Mouse (Mus musculus) testis, adult 2 months (tissue): ENCODE data around the gene Kcnn4. TPM values are rescaled to one million over a fixed set of nuclear protein-coding genes. Genes with fewer than 3 reads are reported as not detected.

Source experiments
- H3K27ac ChIP-seq: fragments of 200-500 bp; 2 replicates; pipeline ENCODE4 v1.5.1; 2012; ENCODE audit warnings: low read depth, low read length; ENCODE audit not compliant: control insufficient read depth, insufficient read depth
- H3K27me3 ChIP-seq: fragments of 200-500 bp; 2 replicates; pipeline ENCODE4 v1.6.1; 2012; ENCODE audit warnings: mild to moderate bottlenecking, low read length, moderate library complexity; ENCODE audit not compliant: control insufficient read depth, insufficient read depth
- H3K36me3 ChIP-seq: fragments of 200-500 bp; 2 replicates; pipeline ENCODE4 v1.6.1; 2012; ENCODE audit warnings: mild to moderate bottlenecking, low read length; ENCODE audit not compliant: control insufficient read depth, insufficient read depth
- H3K4me1 ChIP-seq: fragments of 200-500 bp; 2 replicates; pipeline ENCODE4 v1.6.1; 2012; ENCODE audit warnings: low read length; ENCODE audit not compliant: control insufficient read depth, insufficient read depth
- H3K4me3 ChIP-seq: fragments of 200-500 bp; 2 replicates; pipeline ENCODE4 v1.5.1; 2012; ENCODE audit warnings: low read depth, mild to moderate bottlenecking, low read length, moderate library complexity, mixed read lengths; ENCODE audit not compliant: control insufficient read depth
- CTCF ChIP-seq: fragments of 200-500 bp; IDR thresholded peaks from 2 replicates; pipeline ENCODE4 v1.5.1; 2012; ENCODE audit warnings: low read depth, mild to moderate bottlenecking, inconsistent platforms, low read length, moderate library complexity; ENCODE audit not compliant: control insufficient read depth, insufficient read depth, insufficient replicate concordance
- POLR2A ChIP-seq: fragments of 200-500 bp; IDR thresholded peaks from 2 replicates; pipeline ENCODE4 v1.6.1; 2012; ENCODE audit warnings: low read depth, mild to moderate bottlenecking, inconsistent platforms, low read length, moderate library complexity; ENCODE audit not compliant: control insufficient read depth
- polyA plus RNA-seq: library from polyadenylated mRNA; depleted of rRNA; stranded (reverse); fragments of >200 nt; gene quantifications from 2 replicates; pipeline ENCODE4 v1.2.3, GENCODE M21; 2012

Kcnn4 gene
- polyA plus RNA-seq, 1 experiment: 2.5 TPM

DNA sequence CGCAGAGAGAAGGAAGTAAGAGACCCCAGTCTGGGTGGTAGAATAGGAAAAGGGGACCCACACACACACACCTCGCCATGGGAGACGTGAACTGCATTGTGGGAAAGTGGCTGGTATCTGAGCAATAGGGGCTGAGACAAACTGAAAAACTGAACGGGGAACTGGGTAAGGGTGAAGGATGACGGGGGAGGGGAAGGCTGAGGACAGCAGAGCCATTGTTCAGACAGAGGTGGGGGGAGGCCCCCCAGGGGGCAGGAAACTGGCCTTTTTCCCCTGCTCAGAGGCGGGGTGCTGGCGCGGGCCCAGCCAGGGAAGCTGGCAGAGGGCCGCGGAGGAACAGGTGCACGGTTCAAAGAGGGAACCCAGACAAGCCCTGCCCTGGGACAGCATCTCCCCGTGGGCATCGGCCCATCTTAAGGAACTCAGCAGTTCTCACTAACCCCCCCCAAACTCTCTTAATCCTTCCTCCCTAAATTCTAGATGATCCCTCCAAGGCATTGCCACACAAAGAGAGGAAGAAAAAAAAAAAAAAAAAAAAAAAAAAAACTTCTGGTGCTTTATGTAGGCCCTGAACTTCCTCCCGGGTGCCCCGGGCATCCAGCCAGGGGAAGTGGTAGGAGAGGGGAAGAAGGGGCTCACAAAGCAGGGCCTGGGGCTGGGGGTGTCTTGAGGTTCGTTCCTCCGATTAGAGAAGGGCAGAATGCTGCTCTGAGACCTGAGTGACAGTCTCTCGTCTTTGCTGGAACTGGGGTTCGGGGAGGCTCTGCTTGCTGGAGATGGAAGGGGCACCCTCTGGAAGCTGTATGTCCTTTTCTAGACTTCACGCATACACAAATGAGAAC, 3.7 kb downstream of the Kcnn4 start:
- Histone ChIP-seq H3K36me3 (no peaks in the 10 kb centered on the region), H3K27ac (no peak overlapping the region), H3K4me1 (peaks cover 12% of the 10 kb centered on the region), H3K4me3 (no peak overlapping the region), H3K27me3 (no peaks in the 10 kb centered on the region)
- no peak for TF ChIP-seq POLR2A
- TF ChIP-seq CTCF: no peak

DNA sequence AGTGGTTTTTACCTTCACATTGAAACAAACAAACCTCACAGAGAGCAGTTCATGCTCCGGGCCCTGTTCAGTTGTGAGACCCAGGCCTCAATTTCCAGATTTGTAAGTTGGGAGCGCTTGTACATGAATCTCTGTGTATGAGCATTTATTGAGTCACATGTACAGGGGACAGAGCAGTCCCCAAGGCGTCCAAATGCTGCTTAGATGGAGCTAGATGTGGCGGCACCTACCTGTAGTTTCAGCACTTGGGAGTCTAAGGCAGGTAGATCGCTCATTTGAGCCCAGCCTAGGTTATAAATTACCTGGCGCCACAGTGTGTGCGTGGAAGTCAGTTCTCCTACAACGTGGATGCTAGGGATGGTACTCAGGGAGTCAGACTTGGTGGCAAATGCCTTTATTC, 6.4 kb downstream of the Kcnn4 start:
- Histone ChIP-seq H3K27ac (no peak overlapping the region), H3K36me3 (no peaks in the 10 kb centered on the region), H3K4me1 (peaks cover 12% of the 10 kb centered on the region), H3K4me3 (no peak overlapping the region), H3K27me3 (no peaks in the 10 kb centered on the region)
- TF ChIP-seq CTCF: no peak

DNA sequence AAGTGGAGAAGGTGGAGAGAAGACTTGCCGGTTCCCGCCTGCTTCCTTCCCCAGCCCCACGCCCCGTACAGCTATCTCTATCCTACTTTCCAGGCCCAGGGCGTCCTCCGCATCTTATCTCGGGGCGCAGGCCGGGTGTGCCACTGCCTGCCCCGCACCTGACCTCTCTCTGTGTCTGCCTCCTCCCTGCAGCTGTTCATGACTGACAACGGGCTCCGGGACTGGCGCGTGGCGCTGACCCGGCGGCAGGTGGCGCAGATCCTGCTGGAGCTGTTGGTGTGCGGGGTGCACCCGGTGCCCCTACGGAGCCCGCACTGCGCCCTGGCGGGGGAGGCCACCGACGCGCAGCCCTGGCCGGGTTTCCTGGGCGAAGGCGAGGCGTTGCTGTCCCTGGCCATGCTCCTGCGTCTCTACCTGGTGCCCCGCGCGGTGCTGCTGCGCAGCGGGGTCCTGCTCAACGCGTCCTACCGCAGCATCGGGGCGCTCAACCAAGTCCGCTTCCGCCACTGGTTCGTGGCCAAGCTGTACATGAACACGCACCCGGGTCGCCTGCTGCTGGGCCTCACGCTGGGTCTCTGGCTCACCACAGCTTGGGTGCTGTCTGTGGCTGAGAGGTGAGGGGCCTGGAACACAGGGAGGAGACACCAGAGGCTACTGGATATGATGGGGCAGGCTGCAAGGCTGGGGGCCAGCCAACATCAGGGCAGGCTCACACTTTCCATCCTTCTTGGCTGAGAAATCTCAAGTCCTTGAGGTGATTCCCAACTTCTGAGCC, 7.2 kb downstream of the Kcnn4 start:
- TF ChIP-seq CTCF (no peak), POLR2A (no peak)
- Histone ChIP-seq H3K27me3 (no peaks in the 10 kb centered on the region), H3K4me3 (no peak overlapping the region; the same call in 1 of the 2 replicates), H3K36me3 (no peaks in the 10 kb centered on the region), H3K4me1 (peaks cover 12% of the 10 kb centered on the region), H3K27ac (no peak overlapping the region)

DNA sequence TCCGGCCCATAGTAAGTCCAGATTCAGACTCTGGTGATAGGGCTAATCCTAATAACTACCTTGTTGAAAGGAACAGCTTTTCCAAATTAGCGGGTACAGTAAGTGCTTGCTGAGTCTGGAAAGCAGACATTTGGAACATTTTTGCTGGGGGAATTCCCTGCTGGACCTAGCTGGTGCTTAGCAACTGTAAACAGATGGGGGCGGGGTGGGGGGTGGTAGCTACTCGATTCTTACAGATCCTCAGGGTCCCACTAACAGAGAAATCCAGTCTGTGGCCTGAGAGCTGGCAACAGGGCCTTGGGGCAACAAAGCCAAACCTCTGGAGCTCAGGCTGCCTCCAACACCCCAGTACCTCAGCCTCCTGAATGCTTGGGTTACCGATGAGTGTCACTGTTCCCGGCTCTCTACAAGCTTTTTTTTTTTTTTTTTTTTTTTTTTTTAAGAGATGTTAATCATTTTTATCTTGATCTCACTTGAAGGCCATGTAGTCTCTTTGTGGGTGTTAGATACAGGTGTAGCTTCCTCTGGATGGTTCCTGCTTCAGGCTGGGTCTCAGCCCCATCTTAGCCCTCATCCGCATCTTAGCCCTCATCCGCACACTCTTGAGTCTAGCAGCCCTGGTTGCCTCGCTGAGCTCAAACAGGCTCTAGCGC, 8.1 kb downstream of the Kcnn4 start:
- TF ChIP-seq POLR2A (no peak), CTCF (no peak)
- Histone ChIP-seq H3K4me3 (no peak overlapping the region), H3K27me3 (no peaks in the 10 kb centered on the region), H3K4me1 (peaks cover 12% of the 10 kb centered on the region), H3K27ac (no peak overlapping the region), H3K36me3 (no peaks in the 10 kb centered on the region)

DNA sequence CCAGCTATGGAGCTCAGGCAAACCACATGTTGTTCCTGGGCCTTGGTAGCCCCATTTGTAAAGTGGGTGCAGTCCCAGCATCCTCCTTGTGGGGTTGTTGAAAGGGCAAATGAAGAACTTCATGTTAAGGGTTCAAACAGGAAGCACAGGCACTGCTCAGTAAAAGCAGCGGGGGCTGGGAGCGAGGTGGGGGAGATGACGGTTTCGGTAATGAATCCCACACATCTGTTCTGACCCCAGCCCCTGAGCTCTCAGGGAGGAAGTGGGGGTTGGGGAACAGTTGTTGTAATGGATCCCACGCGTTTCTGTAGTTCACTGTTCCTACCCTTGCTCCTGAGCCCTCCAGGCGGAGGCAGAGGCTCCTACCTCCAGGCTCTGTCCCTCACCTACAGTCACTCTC, 9.9 kb downstream of the Kcnn4 start:
- H3K27ac ChIP-seq: no peak overlapping the region
- H3K4me1 ChIP-seq: peaks cover 12% of the 10 kb centered on the region
- no peak for TF ChIP-seq CTCF
- no peak for TF ChIP-seq POLR2A
- no peaks in the 10 kb centered on the region for H3K27me3 ChIP-seq
- no peak overlapping the region for H3K4me3 ChIP-seq
- H3K36me3 ChIP-seq: no peaks in the 10 kb centered on the region

DNA sequence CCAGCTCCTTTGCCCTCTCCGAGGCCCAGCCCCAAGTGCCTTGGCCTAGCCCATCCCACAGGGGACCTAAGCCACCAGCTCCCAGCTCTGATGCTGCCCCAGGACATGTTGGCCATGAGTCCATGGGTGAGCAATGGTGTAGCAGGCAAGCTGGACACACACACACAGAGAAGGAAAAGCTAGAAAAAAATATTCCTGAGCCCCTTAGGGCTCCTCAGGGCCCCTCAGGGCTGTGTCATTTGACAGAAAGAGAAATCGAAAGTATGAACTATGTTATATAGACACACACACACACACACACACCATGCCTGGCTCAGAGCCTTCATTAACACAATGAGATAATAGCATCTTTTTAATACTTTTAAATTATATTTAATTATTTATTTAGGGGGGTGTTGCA, 10.3 kb downstream of the Kcnn4 start:
- no peak overlapping the region for H3K27ac ChIP-seq

More for the DNA sequence above, 10.3 kb downstream of the Kcnn4 start:
- H3K4me1 ChIP-seq: peaks cover 12% of the 10 kb centered on the region
- H3K4me3 ChIP-seq: no peak overlapping the region
- H3K36me3 ChIP-seq: no peaks in the 10 kb centered on the region
- H3K27me3 ChIP-seq: no peaks in the 10 kb centered on the region
- TF ChIP-seq CTCF: no peak
- no peak for TF ChIP-seq POLR2A
